Mouse (Mus musculus): ENCODE data around the gene Selenok. TPM values are rescaled to one million over a fixed set of nuclear protein-coding genes. Genes with fewer than 3 reads are reported as not detected.

Selenok gene
- polyA plus RNA-seq, 1 experiment: 158 TPM

DNA sequence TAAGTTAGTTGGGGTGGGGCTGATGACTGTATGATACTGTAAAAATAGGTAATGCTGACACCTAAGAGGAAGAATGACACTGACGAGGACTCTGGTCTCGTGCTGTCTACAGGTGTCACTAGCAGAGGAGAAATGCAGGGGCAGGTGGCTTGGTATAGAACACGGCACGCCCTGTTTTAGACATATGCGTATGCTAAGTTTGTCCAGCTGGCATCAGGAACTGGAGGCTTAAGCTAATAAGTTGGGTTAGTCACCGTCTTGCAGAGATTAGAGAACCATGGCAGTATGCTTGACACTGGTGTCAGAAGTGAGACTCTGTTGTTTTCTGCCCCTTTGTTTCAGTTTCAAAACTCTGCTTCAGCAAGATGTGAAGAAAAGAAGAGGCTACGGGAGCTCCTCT, 3.3 kb downstream of the Selenok start:
- TF ChIP-seq POLR2A (IDR thresholded peaks at IDR 0.05; ENCODE audit: borderline replicate concordance, extremely low read depth, insufficient read depth, insufficient read length, poor library complexity, severe bottlenecking) (no peak), CTCF (IDR thresholded peaks at IDR 0.05; ENCODE audit: borderline replicate concordance, extremely low read depth, insufficient read depth, insufficient read length) (no peak)

DNA sequence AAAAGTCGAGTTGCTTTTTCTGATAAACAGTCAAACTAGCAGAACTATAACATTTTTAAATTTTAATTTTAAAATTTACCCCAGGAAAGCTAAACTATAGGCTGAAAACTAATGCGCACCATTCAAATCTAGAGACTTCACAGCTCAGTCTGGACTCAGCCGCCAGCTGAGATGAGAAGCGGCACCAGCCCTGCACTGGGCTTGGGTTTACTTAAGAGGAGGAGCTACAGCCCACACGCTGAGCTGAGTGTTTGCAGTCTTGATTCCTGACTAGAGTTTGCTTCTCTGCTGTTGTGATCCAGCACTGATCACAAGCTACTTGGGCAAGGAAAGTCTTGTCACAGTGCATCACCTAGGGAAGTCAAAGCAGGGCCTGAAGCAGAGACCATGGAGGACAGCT, 3.9 kb downstream of the Selenok start:
- DNase-seq (ENCODE audit: low read depth): no peak
- no peak for TF ChIP-seq CTCF (IDR thresholded peaks at IDR 0.05; ENCODE audit: borderline replicate concordance, extremely low read depth, insufficient read depth, insufficient read length)
- no peak for TF ChIP-seq POLR2A (IDR thresholded peaks at IDR 0.05; ENCODE audit: borderline replicate concordance, extremely low read depth, insufficient read depth, insufficient read length, poor library complexity, severe bottlenecking)

More for the DNA sequence above, 3.3 kb downstream of the Selenok start:
- DNase-seq (ENCODE audit: low read depth): no peak

- TF ChIP-seq CTCF (IDR thresholded peaks at IDR 0.05; ENCODE audit: borderline replicate concordance, extremely low read depth, insufficient read depth, insufficient read length) (no peak), POLR2A (IDR thresholded peaks at IDR 0.05; ENCODE audit: borderline replicate concordance, extremely low read depth, insufficient read depth, insufficient read length, poor library complexity, severe bottlenecking) (no peak)
- no peak for DNase-seq (ENCODE audit: low read depth)
Measured at GRCm38 (mm10) chr14:29976927-29977326, 8.8 kb downstream of the Selenok start.

DNA sequence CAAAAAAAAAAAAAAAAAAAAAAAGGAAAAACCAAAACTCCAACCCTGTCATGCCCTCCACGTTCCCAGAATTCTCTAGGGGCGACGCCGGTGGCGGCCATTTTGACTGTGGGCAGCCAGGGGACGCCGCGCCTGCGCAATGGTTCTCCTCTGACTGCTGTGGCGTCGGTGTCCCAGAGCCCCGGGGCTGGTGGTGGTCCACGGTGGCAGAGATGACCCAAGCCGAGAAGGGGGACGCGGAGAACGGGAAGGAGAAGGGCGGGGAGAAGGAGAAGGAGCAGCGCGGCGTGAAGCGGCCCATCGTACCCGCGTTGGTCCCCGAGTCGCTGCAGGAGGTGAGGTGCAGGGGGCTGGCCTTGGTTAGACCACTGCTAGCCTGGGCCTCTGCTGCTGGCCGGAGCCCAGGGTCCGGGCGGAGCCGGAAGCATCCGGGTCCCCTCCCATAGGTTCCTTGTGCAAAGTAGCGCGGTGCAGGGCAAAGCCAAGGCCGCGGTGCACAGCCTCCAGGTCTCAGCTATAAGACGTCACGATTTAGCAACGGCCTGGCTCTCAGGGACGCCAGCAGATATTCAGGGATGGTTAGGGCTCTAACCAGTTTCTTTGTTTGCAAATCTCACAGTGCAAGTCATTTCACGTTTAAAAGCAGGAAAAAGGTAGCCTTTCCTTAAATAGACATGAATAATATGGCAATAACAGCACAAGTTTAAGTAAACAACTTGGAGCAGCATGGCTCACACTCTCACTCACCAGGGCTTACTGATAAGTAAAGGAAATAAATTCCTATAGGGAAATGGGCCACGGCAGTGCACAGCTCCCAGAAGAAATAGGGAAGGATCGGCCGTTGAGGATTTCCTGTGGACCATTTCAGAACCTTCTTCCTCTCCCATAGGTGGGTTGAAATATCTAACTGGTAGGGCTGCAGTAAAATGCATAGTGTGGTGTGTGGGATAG, 10.4 kb downstream of the Selenok start, which contains the start of gene Actr8:
Gene Actr8, plus strand, starts transcription at position 84 of the 951 bp plus-strand sequence.
- TF ChIP-seq CTCF (IDR thresholded peaks at IDR 0.05; ENCODE audit: borderline replicate concordance, extremely low read depth, insufficient read depth, insufficient read length): no peak
- TF ChIP-seq POLR2A (IDR thresholded peaks at IDR 0.05; ENCODE audit: borderline replicate concordance, extremely low read depth, insufficient read depth, insufficient read length, poor library complexity, severe bottlenecking): peak; percentile 35; the same call in 1 of the 2 replicates
- DNase-seq (ENCODE audit: low read depth): peak; percentile 96

- DNase-seq (ENCODE audit: low read depth): no peak
- no peak for TF ChIP-seq POLR2A (IDR thresholded peaks at IDR 0.05; ENCODE audit: borderline replicate concordance, extremely low read depth, insufficient read depth, insufficient read length, poor library complexity, severe bottlenecking)
- peak; percentile 22; the same call in 1 of the 2 replicates for TF ChIP-seq CTCF (IDR thresholded peaks at IDR 0.05; ENCODE audit: borderline replicate concordance, extremely low read depth, insufficient read depth, insufficient read length)
Measured at GRCm38 (mm10) chr14:29980447-29981205, 12.5 kb downstream of the Selenok start.

DNA sequence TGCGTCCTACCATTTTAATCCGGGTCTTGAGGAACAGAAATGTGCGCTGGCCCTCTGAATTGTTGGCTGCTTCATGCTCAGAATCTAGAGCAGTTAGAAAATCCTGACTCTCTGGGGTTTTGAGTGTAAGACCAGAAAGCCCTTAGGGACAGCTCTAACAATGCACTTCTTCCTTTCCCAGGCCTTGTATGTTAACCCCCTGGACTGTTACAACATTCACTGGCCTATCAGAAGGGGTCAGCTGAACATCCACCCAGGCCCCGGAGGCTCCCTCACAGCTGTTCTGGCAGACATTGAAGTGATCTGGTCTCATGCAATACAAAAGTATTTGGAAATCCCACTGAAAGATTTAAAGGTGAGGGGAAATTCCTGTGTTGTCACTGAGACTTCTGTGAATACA, 18.0 kb downstream of the Selenok start:
- no peak for TF ChIP-seq CTCF (IDR thresholded peaks at IDR 0.05; ENCODE audit: borderline replicate concordance, extremely low read depth, insufficient read depth, insufficient read length)
- no peak for TF ChIP-seq POLR2A (IDR thresholded peaks at IDR 0.05; ENCODE audit: borderline replicate concordance, extremely low read depth, insufficient read depth, insufficient read length, poor library complexity, severe bottlenecking)
- no peak for DNase-seq (ENCODE audit: low read depth)

GRCm38 (mm10) chr14:29987276-29987675, 19.2 kb downstream of the Selenok start:
- no peak for DNase-seq (ENCODE audit: low read depth)
- TF ChIP-seq CTCF (IDR thresholded peaks at IDR 0.05; ENCODE audit: borderline replicate concordance, extremely low read depth, insufficient read depth, insufficient read length) (no peak), POLR2A (IDR thresholded peaks at IDR 0.05; ENCODE audit: borderline replicate concordance, extremely low read depth, insufficient read depth, insufficient read length, poor library complexity, severe bottlenecking) (no peak)

GRCm38 (mm10) chr14:29987739-29988138, 19.6 kb downstream of the Selenok start:
- DNase-seq (ENCODE audit: low read depth): no peak
- TF ChIP-seq POLR2A (IDR thresholded peaks at IDR 0.05; ENCODE audit: borderline replicate concordance, extremely low read depth, insufficient read depth, insufficient read length, poor library complexity, severe bottlenecking): no peak
- no peak for TF ChIP-seq CTCF (IDR thresholded peaks at IDR 0.05; ENCODE audit: borderline replicate concordance, extremely low read depth, insufficient read depth, insufficient read length)

- DNase-seq (ENCODE audit: low read depth): no peak
- TF ChIP-seq POLR2A (IDR thresholded peaks at IDR 0.05; ENCODE audit: borderline replicate concordance, extremely low read depth, insufficient read depth, insufficient read length, poor library complexity, severe bottlenecking) (no peak), CTCF (IDR thresholded peaks at IDR 0.05; ENCODE audit: borderline replicate concordance, extremely low read depth, insufficient read depth, insufficient read length) (no peak)
Measured at GRCm38 (mm10) chr14:29988337-29988736, 20.2 kb downstream of the Selenok start.

DNA sequence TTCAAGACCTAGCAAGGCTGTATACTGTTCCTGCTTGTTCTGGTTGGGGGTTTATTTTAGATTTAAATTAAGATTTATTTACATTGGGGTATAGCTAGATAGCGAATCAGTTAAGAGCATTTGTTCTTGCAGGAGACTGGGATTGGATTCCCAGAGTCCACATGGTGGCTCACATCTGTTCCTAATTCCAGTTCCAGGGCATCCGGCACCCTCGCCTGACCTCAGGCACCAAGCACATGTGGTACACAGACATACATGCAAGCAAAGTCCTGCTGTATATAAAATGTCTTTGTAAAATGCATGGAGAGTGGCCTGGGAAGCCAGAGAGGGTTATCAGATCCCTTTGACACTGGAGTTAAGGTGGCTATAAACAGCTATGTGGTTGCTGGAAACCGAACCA, 26.9 kb downstream of the Selenok start:
- TF ChIP-seq POLR2A (IDR thresholded peaks at IDR 0.05; ENCODE audit: borderline replicate concordance, extremely low read depth, insufficient read depth, insufficient read length, poor library complexity, severe bottlenecking): no peak
- DNase-seq (ENCODE audit: low read depth): no peak

DNA sequence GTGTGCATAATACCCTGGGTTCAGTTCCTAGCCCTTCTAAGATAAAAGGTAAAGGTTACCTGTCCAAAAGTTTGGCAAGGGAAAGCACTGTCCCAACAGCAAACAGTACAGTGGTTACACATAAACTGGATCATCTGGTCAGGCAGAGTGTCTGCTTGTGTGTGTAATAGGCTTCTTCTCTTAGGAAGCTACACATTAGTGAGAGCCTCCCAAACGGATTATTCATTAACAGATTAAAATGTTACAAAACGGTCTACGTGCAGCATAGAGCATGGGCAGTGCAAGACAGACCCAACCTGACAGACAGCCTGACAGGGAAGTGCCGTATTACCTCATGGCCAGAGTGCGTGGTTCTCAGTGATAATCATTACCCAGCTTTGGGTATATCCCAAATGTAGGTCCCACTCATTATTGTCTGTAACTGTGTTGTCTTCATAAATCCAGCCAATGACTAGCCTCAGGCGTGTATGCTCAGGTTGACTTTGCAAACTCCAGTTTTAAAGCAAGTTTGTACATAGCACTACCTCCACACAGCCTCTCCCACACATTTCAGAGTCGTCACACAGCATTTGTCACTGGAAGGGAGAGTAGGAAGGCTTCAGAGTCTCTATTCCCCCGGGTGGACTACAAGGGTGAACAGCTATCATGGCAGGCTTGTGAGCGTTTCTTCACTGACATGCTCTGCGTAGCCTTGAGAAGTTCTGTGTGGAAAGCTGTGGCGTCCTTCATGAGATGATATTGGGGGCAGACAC, 28.1 kb downstream of the Selenok start:
- no peak for DNase-seq (ENCODE audit: low read depth)
- TF ChIP-seq CTCF (IDR thresholded peaks at IDR 0.05; ENCODE audit: borderline replicate concordance, extremely low read depth, insufficient read depth, insufficient read length) (no peak), POLR2A (IDR thresholded peaks at IDR 0.05; ENCODE audit: borderline replicate concordance, extremely low read depth, insufficient read depth, insufficient read length, poor library complexity, severe bottlenecking) (no peak)

Data from brain, embryonic 14.5 days (tissue).